ENCODE assay signal across 11 mouse cellular contexts in the genomic region with DNA sequence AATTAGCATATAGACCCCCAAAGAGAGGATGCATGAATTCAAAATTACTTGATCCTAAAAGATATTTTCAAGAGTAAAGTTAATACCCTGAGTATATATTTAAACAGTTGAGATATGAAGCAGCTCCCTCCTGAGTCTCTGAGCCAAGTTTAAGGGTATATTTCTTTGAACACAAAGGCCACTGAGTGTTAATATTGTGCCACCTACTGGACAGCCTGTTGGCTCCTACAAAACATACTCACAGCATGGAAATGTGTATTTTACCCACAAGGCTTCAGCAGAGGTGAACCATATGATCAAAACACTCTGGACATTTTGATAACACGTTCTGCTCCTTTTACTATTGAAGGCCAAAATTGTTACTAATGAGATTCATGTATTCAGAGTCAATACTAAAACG. TPM values are rescaled to one million over a fixed set of nuclear protein-coding genes. Genes with fewer than 3 reads are reported as not detected.
DNase-seq lines count a peak whose midpoint lies in the region; ATAC-seq and TF ChIP-seq lines count a peak whose summit lies in the region.
"Had no signal": no experiment of that assay in that cellular context is flagged by ENCODE, and none has a peak within 500 bp of the region (broad histone marks: within the 10 kb centered on the region; RNA-seq: fewer than 3 reads in every experiment).

No protein-coding gene starts in this region.

- H3K27ac ChIP-seq in kidney, adult 2 months (ENCODE audit: insufficient read depth, low read depth, low read length) = no peak overlapping the region
- H3K27ac ChIP-seq in midbrain, postnatal 0 days (ENCODE audit: low read depth, low read length) = no peak overlapping the region
- no peak overlapping the region for H3K27ac ChIP-seq in midbrain, embryonic 16.5 days (ENCODE audit: low read length)
- H3K27ac ChIP-seq: embryonic facial prominence, embryonic 12.5 days; macrophage had no signal

- ATAC-seq in midbrain, postnatal 0 days (ENCODE audit: low FRiP score) = no peak
- ATAC-seq in midbrain, embryonic 16.5 days = no peak

- TF ChIP-seq POLR2A in kidney, adult 2 months (IDR thresholded peaks at IDR 0.05; ENCODE audit: low read depth, low read length) = no peak

- 35% methylated on average over 2 of the region's 2 CpGs for WGBS in kidney, adult 2 months
- 25% methylated on average over 2 of the region's 2 CpGs for WGBS in midbrain, postnatal 0 days
- 42% methylated on average over 2 of the region's 2 CpGs for WGBS in midbrain, embryonic 16.5 days

- peak; percentile 5 for DNase-seq in kidney, adult 2 months
- no peak for DNase-seq in kidney, adult 8-10 months
- peak; percentile 46 for DNase-seq in midbrain, postnatal 0 days (ENCODE audit: low spot score)
- peak; percentile 17 for DNase-seq in adipocyte (ENCODE audit: low spot score)
- DNase-seq in adrenal gland, postnatal 36 days = no peak
- no peak for DNase-seq in cerebellum, postnatal 4 days (ENCODE audit: low spot score in 2 of 2)
- DNase-seq: kidney, postnatal 14 days; thymus, adult 2 months had no signal

- H3K4me2 ChIP-seq in midbrain, postnatal 0 days (ENCODE audit: low read depth, low read length, poor library complexity, severe bottlenecking) = no peak overlapping the region
- H3K4me2 ChIP-seq in midbrain, embryonic 16.5 days (ENCODE audit: low read length) = no peak overlapping the region
- H3K4me2 ChIP-seq: embryonic facial prominence, embryonic 12.5 days had no signal

- no peaks in the 10 kb centered on the region for H3K4me1 ChIP-seq in kidney, adult 2 months (ENCODE audit: control insufficient read depth, insufficient read depth, low read length)
- no peaks in the 10 kb centered on the region for H3K4me1 ChIP-seq in midbrain, postnatal 0 days (ENCODE audit: insufficient read depth, low read length)
- H3K4me1 ChIP-seq in midbrain, embryonic 16.5 days (ENCODE audit: control insufficient read depth, insufficient read depth, low read length) = no peaks in the 10 kb centered on the region
- H3K4me1 ChIP-seq: embryonic facial prominence, embryonic 12.5 days had no signal

- no peaks in the 10 kb centered on the region for H3K9me3 ChIP-seq in midbrain, postnatal 0 days (ENCODE audit: low read length)
- no peaks in the 10 kb centered on the region for H3K9me3 ChIP-seq in midbrain, embryonic 16.5 days (replicated peaks; ENCODE audit: control insufficient read depth, low read length, poor library complexity, severe bottlenecking)
- H3K9me3 ChIP-seq: embryonic facial prominence, embryonic 12.5 days had no signal

- H3K9ac ChIP-seq in midbrain, postnatal 0 days (replicated peaks; ENCODE audit: low read length, poor library complexity, severe bottlenecking) = no peak overlapping the region
- no peak overlapping the region for H3K9ac ChIP-seq in midbrain, embryonic 16.5 days (ENCODE audit: low read depth, low read length)
- H3K9ac ChIP-seq: embryonic facial prominence, embryonic 12.5 days had no signal

- no peak; the same call in 1 of the 2 replicates for TF ChIP-seq CTCF in kidney, adult 2 months (conservative IDR thresholded peaks at IDR 0.05; ENCODE audit: insufficient read depth, insufficient read length, low read depth, low read length)
- TF ChIP-seq CTCF in midbrain, postnatal 0 days (IDR thresholded peaks at IDR 0.05) = peak; percentile 55

- H3K36me3 ChIP-seq in kidney, adult 2 months (ENCODE audit: control insufficient read depth, insufficient read depth, low read length) = no peaks in the 10 kb centered on the region
- no peaks in the 10 kb centered on the region for H3K36me3 ChIP-seq in midbrain, postnatal 0 days (ENCODE audit: insufficient read depth, low read length)
- H3K36me3 ChIP-seq in midbrain, embryonic 16.5 days (ENCODE audit: control insufficient read depth, insufficient read depth, low read length) = no peaks in the 10 kb centered on the region
- H3K36me3 ChIP-seq: embryonic facial prominence, embryonic 12.5 days had no signal

- H3K4me3 ChIP-seq in kidney, adult 2 months (ENCODE audit: insufficient read depth, low read depth, low read length) = no peak overlapping the region
- no peak overlapping the region for H3K4me3 ChIP-seq in midbrain, postnatal 0 days (ENCODE audit: low read depth, low read length)
- H3K4me3 ChIP-seq in midbrain, embryonic 16.5 days (ENCODE audit: low read depth, low read length) = no peak overlapping the region
- H3K4me3 ChIP-seq: embryonic facial prominence, embryonic 12.5 days had no signal

- no peaks in the 10 kb centered on the region for H3K27me3 ChIP-seq in kidney, adult 2 months (replicated peaks; ENCODE audit: control insufficient read depth, insufficient read depth, low read length)
- H3K27me3 ChIP-seq in midbrain, postnatal 0 days (ENCODE audit: insufficient read depth, low read length) = no peaks in the 10 kb centered on the region
- no peaks in the 10 kb centered on the region for H3K27me3 ChIP-seq in midbrain, embryonic 16.5 days (ENCODE audit: control insufficient read depth, insufficient read depth, low read depth, low read length)
- H3K27me3 ChIP-seq: embryonic facial prominence, embryonic 12.5 days had no signal

RNA-seq across cellular contexts. Expression of a gene that starts 19.0 kb away (rescaled TPM):
- polyA plus RNA-seq in kidney, adult 2 months (2012; rRNA removed) = 0.46 and 0.52 TPM in 2 replicates
- total RNA-seq in midbrain, postnatal 0 days (2014; rRNA removed) = 14.5 and 16.3 TPM in 2 replicates
- polyA plus RNA-seq in midbrain, postnatal 0 days (2015; fragmentation: Nextera tagmentation; extraction: Ambion mirVana) = 9.3 and 12.2 TPM in 2 replicates
- 8.9 and 9.6 TPM in 2 replicates for polyA plus RNA-seq in midbrain, embryonic 16.5 days (2015; fragmentation: Nextera tagmentation; extraction: Ambion mirVana)
- not detected for total RNA-seq in adrenal gland, postnatal 36 days (2021)
- polyA plus RNA-seq: macrophage had no signal

Comparison
In these comparisons a context has a peak if more than half of its experiments do, and no peak if none do; other contexts are left out.
1. DNase-seq: peak in kidney, adult 2 months (single experiment), midbrain, postnatal 0 days (single experiment) and adipocyte (single experiment); none in kidney, adult 8-10 months (0 of 2), adrenal gland, postnatal 36 days (0 of 2) and cerebellum, postnatal 4 days (0 of 2).